Mouse (Mus musculus) heart, embryonic 13.5 days (tissue): ENCODE results near the gene Susd6. TPM values are rescaled to one million over a fixed set of nuclear protein-coding genes. Genes with fewer than 3 reads are reported as not detected.

ENCODE experiments used
- ATAC-seq: fragments of 200-750 bp; cut with Nextera tagmentation; 2 replicates; pipeline ENCODE4 v1.8.0; 2017; ENCODE audit warnings: moderate TSS enrichment; ENCODE audit not compliant: insufficient number of reproducible peaks, low FRiP score, low TSS enrichment; ENCODE audit errors: extremely low read depth
- H3K27ac ChIP-seq: fragments of 300-500 bp; sonication (generic); replicated peaks from 2 replicates; pipeline ENCODE4 v1.5.1; 2015; ENCODE audit warnings: moderate library complexity, mild to moderate bottlenecking, inconsistent platforms
- H3K27me3 ChIP-seq: fragments of 300-500 bp; sonication (generic); replicated peaks from 2 replicates; pipeline ENCODE4 v1.6.1; 2015; ENCODE audit warnings: mild to moderate bottlenecking, inconsistent platforms
- H3K36me3 ChIP-seq: fragments of 300-500 bp; sonication (generic); 2 replicates; pipeline ENCODE4 v1.6.1; 2015; ENCODE audit warnings: mild to moderate bottlenecking, inconsistent platforms
- H3K4me1 ChIP-seq: fragments of 300-500 bp; sonication (generic); 2 replicates; pipeline ENCODE4 v1.6.1; 2015; ENCODE audit warnings: inconsistent platforms
- H3K4me2 ChIP-seq: fragments of 300-500 bp; sonication (generic); 2 replicates; pipeline ENCODE4 v1.6.1; 2015; ENCODE audit warnings: inconsistent platforms, mild to moderate bottlenecking, moderate library complexity
- H3K4me3 ChIP-seq: fragments of 300-500 bp; sonication (generic); 2 replicates; pipeline ENCODE4 v1.5.1; 2015; ENCODE audit warnings: moderate library complexity, mild to moderate bottlenecking, inconsistent platforms
- H3K9ac ChIP-seq: fragments of 300-500 bp; sonication (generic); 2 replicates; pipeline ENCODE4 v1.6.1; 2015; ENCODE audit warnings: inconsistent platforms, mild to moderate bottlenecking, moderate library complexity
- H3K9me3 ChIP-seq: fragments of 300-500 bp; sonication (generic); 2 replicates; pipeline ENCODE4 v1.6.1; 2016; ENCODE audit warnings: inconsistent platforms
- WGBS: fragments of 180-500 bp; shearing (Covaris S2); methylation state at CpG from one replicate; pipeline ENCODE4 v1.1.7; 2015; ENCODE audit warnings: mixed read lengths; 5-methylcytosine and 5-hydroxymethylcytosine counted together
- polyA plus RNA-seq: library from polyadenylated mRNA; unstranded; fragments of >200 nt; fragmentation: Nextera tagmentation; extraction: Ambion mirVana; gene quantifications from 2 replicates; pipeline ENCODE4 v1.2.1, GENCODE M21; 2015

Gene Susd6
- polyA plus RNA-seq, 1 experiment from 2014 or later = 14.3 TPM

DNA sequence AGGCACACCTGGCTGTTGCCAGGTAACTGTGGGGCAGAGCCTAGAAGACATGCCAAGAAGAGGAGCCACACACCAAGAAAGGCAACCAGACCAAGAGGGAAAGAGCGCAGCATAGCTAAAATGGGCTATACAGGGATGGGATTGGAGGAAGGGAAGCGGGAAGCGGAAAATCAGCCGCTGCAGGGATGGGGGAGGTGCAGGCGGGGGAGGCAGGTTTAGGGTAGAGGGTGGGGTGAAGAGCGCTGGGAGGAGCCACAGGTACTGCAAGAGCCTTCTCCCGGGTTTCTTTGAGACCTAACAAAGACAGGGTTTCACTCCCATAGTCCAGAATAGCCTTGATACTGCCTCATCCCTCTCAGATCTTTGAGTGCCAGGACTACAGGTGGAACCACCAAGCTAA lies 132.6 kb downstream of the Susd6 start:
- H3K4me3 ChIP-seq = no peak overlapping the region
- H3K4me1 ChIP-seq = peaks cover 17% of the 10 kb centered on the region
- H3K4me2 ChIP-seq = peak overlapping the region; percentile 46
- H3K27ac ChIP-seq = no peak overlapping the region
- no peaks in the 10 kb centered on the region for H3K9me3 ChIP-seq
- WGBS = 5% methylated on average over 7 of the region's 7 CpGs
- ATAC-seq = no peak
- no peaks in the 10 kb centered on the region for H3K36me3 ChIP-seq
- H3K9ac ChIP-seq = 0 out of 2 replicates have a peak overlapping the region, but pooled peaks have one; percentile 33
- peaks cover 9% of the 10 kb centered on the region; the same call in 1 of the 2 replicates for H3K27me3 ChIP-seq

GRCm38 (mm10) chr12:80923602-80924001 lies 133.3 kb downstream of the Susd6 start:
- Histone ChIP-seq H3K36me3 (no peaks in the 10 kb centered on the region), H3K27ac (no peak overlapping the region), H3K4me1 (peaks cover 17% of the 10 kb centered on the region), H3K4me2 (no peak overlapping the region), H3K9me3 (no peaks in the 10 kb centered on the region), H3K27me3 (peaks cover 9% of the 10 kb centered on the region; the same call in 1 of the 2 replicates), H3K9ac (no peak overlapping the region), H3K4me3 (no peak overlapping the region)
- WGBS = 56% methylated on average over 5 of the region's 5 CpGs
- ATAC-seq = no peak

DNA sequence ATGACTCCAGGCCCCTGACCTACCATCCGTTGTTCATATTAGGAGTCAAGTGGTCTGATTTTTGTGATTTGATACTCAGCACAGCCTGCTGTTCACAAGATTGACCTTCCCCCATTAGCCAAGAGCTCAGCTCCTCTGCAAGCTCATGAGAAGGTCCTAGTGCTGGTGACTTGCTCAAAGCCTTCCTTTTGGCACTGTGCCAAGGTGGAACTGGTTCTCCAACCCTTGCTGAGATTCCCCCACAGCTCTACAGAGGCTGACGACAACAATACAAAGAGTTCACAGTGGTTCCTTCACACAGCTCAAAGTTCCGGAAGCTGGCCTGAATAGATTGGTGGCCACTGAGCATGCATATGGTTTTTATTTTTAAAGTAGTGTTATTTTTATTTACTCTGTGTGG lies 133.9 kb downstream of the Susd6 start:
- no peak overlapping the region for H3K27ac ChIP-seq
- H3K4me2 ChIP-seq = no peak overlapping the region
- H3K9ac ChIP-seq = no peak overlapping the region
- WGBS = 49% methylated on average over 3 of the region's 3 CpGs
- H3K9me3 ChIP-seq = no peaks in the 10 kb centered on the region
- peaks cover 17% of the 10 kb centered on the region for H3K4me1 ChIP-seq
- no peak for ATAC-seq
- peaks cover 9% of the 10 kb centered on the region; the same call in 1 of the 2 replicates for H3K27me3 ChIP-seq
- no peak overlapping the region for H3K4me3 ChIP-seq
- no peaks in the 10 kb centered on the region for H3K36me3 ChIP-seq

GRCm38 (mm10) chr12:80925919-80926318 lies 135.6 kb downstream of the Susd6 start:
- Histone ChIP-seq H3K4me1 (peaks cover 17% of the 10 kb centered on the region), H3K4me3 (no peak overlapping the region), H3K27me3 (peaks cover 9% of the 10 kb centered on the region; the same call in 1 of the 2 replicates), H3K36me3 (no peaks in the 10 kb centered on the region), H3K4me2 (no peak overlapping the region), H3K9me3 (no peaks in the 10 kb centered on the region), H3K9ac (no peak overlapping the region), H3K27ac (no peak overlapping the region)
- WGBS = 37% methylated on average over 7 of the region's 7 CpGs
- no peak for ATAC-seq

GRCm38 (mm10) chr12:80926550-80926949 lies 136.2 kb downstream of the Susd6 start:
- H3K36me3 ChIP-seq = no peaks in the 10 kb centered on the region
- peaks cover 17% of the 10 kb centered on the region for H3K4me1 ChIP-seq
- no peak for ATAC-seq
- 0 out of 2 replicates have a peak, but pooled peaks cover 9% of the 10 kb centered on the region for H3K27me3 ChIP-seq
- no peak overlapping the region for H3K4me2 ChIP-seq
- H3K4me3 ChIP-seq = no peak overlapping the region
- no peak overlapping the region for H3K9ac ChIP-seq
- 55% methylated on average over 4 of the region's 4 CpGs for WGBS
- H3K27ac ChIP-seq = no peak overlapping the region
- H3K9me3 ChIP-seq = no peaks in the 10 kb centered on the region

GRCm38 (mm10) chr12:80927518-80927917 lies 137.2 kb downstream of the Susd6 start:
- no peaks in the 10 kb centered on the region for H3K9me3 ChIP-seq
- no peak overlapping the region for H3K27ac ChIP-seq
- no peaks in the 10 kb centered on the region for H3K27me3 ChIP-seq
- peaks cover 17% of the 10 kb centered on the region for H3K4me1 ChIP-seq
- no peak overlapping the region for H3K4me3 ChIP-seq
- no peaks in the 10 kb centered on the region for H3K36me3 ChIP-seq
- no peak for ATAC-seq
- WGBS = 65% methylated on average over 1 of the region's 1 CpGs
- no peak overlapping the region for H3K9ac ChIP-seq
- H3K4me2 ChIP-seq = no peak overlapping the region

DNA sequence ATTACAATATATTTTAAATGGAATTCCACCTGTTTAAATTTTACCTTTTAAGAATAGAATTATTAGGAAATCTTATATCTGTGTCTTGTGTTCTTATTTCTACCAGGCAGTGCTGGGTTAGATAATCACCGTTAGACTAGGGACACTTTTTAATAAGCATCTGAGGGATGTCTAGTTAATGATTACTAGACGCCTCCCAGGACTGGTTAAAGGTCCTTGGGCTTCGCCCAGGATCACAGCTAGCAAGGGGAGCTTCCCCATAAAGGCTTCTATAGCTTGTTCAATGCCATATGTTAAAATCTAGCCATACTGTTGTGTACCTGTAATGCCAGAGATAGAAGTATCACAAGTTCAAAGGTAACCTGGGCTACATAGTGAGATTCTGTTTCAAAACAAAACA lies 138.6 kb downstream of the Susd6 start:
- Histone ChIP-seq H3K9ac (no peak overlapping the region), H3K27me3 (no peaks in the 10 kb centered on the region), H3K9me3 (no peaks in the 10 kb centered on the region), H3K4me1 (peaks cover 14% of the 10 kb centered on the region), H3K27ac (no peak overlapping the region), H3K4me3 (no peak overlapping the region), H3K4me2 (no peak overlapping the region), H3K36me3 (no peaks in the 10 kb centered on the region)
- no peak for ATAC-seq
- 75% methylated on average over 3 of the region's 3 CpGs for WGBS

DNA sequence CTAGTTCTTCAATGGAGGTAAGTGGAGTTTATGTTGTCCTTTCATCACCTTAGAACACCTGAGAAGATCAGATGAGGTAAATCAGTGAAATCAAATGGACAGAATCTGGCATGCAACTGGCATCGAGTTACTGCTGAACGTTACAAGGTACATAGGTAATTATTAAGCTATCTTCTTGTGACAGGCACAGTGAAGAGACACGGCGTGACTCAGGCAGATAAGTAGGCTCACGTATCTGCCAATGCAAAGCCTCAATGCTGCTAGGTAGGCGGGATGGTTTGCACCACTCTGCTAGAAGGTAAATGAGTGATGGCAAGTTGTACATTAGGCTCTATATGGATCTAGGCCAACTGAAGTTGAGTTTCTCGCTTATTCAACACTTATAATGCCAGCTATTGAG lies 139.8 kb downstream of the Susd6 start:
- Histone ChIP-seq H3K4me2 (no peak overlapping the region), H3K27ac (no peak overlapping the region), H3K4me1 (peaks cover 6% of the 10 kb centered on the region), H3K27me3 (no peaks in the 10 kb centered on the region), H3K4me3 (no peak overlapping the region), H3K36me3 (no peaks in the 10 kb centered on the region), H3K9me3 (no peaks in the 10 kb centered on the region), H3K9ac (no peak overlapping the region)
- no peak for ATAC-seq
- 77% methylated on average over 7 of the region's 7 CpGs for WGBS

Other genes with a start within 250 kb of the Susd6 start
- 15.9 and 17.2 TPM in 2 replicates for gene Slc39a9, start 146.6 kb upstream of the Susd6 start, polyA plus RNA-seq
- gene Erh, start 146.2 kb upstream of the Susd6 start, polyA plus RNA-seq = 165 and 195 TPM in 2 replicates
- gene Plekhd1, start 97.9 kb upstream of the Susd6 start, polyA plus RNA-seq = 0.57 and 0.78 TPM in 2 replicates
- gene Ccdc177, start 29.8 kb upstream of the Susd6 start, polyA plus RNA-seq = 0.03 TPM in 1 of 2 replicates, not detected in the other
- gene Srsf5, start 155.0 kb downstream of the Susd6 start, polyA plus RNA-seq = 328 and 339 TPM in 2 replicates
- gene Slc10a1, start 178.2 kb downstream of the Susd6 start, polyA plus RNA-seq = 0.47 and 0.61 TPM in 2 replicates
- gene Smoc1, start 236.3 kb downstream of the Susd6 start, polyA plus RNA-seq = 7.3 and 7.5 TPM in 2 replicates